In the genomic region with DNA sequence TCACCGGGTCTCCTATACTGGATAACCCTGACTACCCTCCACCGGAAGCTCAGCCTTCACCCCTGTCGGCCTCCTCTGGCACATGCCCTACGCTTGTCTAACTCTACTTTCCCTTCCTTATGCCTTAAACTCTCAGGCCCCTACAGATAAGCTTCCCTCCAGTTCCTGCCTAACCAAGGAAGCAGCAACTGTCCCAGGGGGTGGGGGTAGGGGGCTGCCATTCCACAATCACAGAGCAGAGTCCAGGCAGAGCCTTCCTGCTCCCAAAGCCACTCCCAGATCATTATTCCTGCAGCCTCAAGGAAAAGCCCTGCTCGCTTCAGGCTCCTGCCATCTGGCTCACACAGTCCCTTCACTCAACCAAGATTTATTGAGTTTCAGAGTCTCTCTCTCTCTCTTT, we compare ENCODE assay signal across 13 mouse cellular contexts. TPM values are rescaled to one million over a fixed set of nuclear protein-coding genes. Genes with fewer than 3 reads are reported as not detected.
A peak's percentile ranks its signal among the peaks of the same experiment; 100 is the strongest.
DNase-seq lines count a peak whose midpoint lies in the region; ATAC-seq lines count a peak whose summit lies in the region.
"Had no signal": no experiment of that assay in that cellular context is flagged by ENCODE, and none has a peak within 500 bp of the region (broad histone marks: within the 10 kb centered on the region; RNA-seq: fewer than 3 reads in every experiment).

No protein-coding gene starts in this region.

- H3K27me3 ChIP-seq in heart, embryonic 13.5 days (replicated peaks), result peaks cover 16% of the 10 kb centered on the region
- H3K27me3 ChIP-seq in neural tube, embryonic 15.5 days (replicated peaks), result no peaks in the 10 kb centered on the region
- H3K27me3 ChIP-seq in hindbrain, embryonic 16.5 days (replicated peaks; ENCODE audit: control insufficient read depth, insufficient read depth, low read length), result no peaks in the 10 kb centered on the region
- no peaks in the 10 kb centered on the region for H3K27me3 ChIP-seq in neural tube, embryonic 13.5 days
- H3K27me3 ChIP-seq: hindbrain, embryonic 15.5 days had no signal

- H3K4me2 ChIP-seq in heart, embryonic 13.5 days, result peak overlapping the region; percentile 24
- H3K4me2 ChIP-seq in neural tube, embryonic 15.5 days, result no peak overlapping the region
- H3K4me2 ChIP-seq in hindbrain, embryonic 16.5 days (ENCODE audit: low read length), result no peak overlapping the region
- no peak overlapping the region for H3K4me2 ChIP-seq in neural tube, embryonic 13.5 days
- H3K4me2 ChIP-seq: hindbrain, embryonic 15.5 days had no signal

- DNase-seq in heart, postnatal 14 days, result no peak
- peak; percentile 59 for DNase-seq in neural tube, embryonic 10.5 days (ENCODE audit: extremely low spot score, low spot score)
- no peak for DNase-seq in thymus, postnatal 0 days (ENCODE audit: low spot score)
- DNase-seq: cerebellum, postnatal 14 days; right cerebral cortex, postnatal 25 days; thymus, adult 2 months had no signal

- H3K27ac ChIP-seq in heart, embryonic 13.5 days (replicated peaks), result peak overlapping the region; percentile 45; the same call in 1 of the 2 replicates
- no peak overlapping the region for H3K27ac ChIP-seq in neural tube, embryonic 15.5 days (replicated peaks)
- no peak overlapping the region for H3K27ac ChIP-seq in hindbrain, embryonic 16.5 days (ENCODE audit: low read depth, low read length)
- H3K27ac ChIP-seq in neural tube, embryonic 13.5 days (replicated peaks), result peak overlapping the region; percentile 20; the same call in 1 of the 2 replicates
- H3K27ac ChIP-seq: hindbrain, embryonic 15.5 days; liver, embryonic 14.5 days had no signal

- H3K4me1 ChIP-seq in heart, embryonic 13.5 days, result peaks cover 24% of the 10 kb centered on the region
- H3K4me1 ChIP-seq in neural tube, embryonic 15.5 days, result peaks cover 13% of the 10 kb centered on the region
- H3K4me1 ChIP-seq in hindbrain, embryonic 16.5 days (ENCODE audit: control insufficient read depth, insufficient read depth, low read depth, low read length), result no peaks in the 10 kb centered on the region; the same call in 1 of the 2 replicates
- peaks cover 36% of the 10 kb centered on the region for H3K4me1 ChIP-seq in neural tube, embryonic 13.5 days (replicated peaks)

- peak overlapping the region; percentile 50; the same call in 1 of the 2 replicates for H3K9ac ChIP-seq in heart, embryonic 13.5 days
- H3K9ac ChIP-seq in neural tube, embryonic 15.5 days (replicated peaks), result no peak overlapping the region
- no peak overlapping the region for H3K9ac ChIP-seq in hindbrain, embryonic 16.5 days (ENCODE audit: low read depth, low read length)
- H3K9ac ChIP-seq in neural tube, embryonic 13.5 days, result no peak overlapping the region
- H3K9ac ChIP-seq: hindbrain, embryonic 15.5 days; liver, embryonic 14.5 days had no signal

- no peak overlapping the region for H3K4me3 ChIP-seq in heart, embryonic 13.5 days
- no peak overlapping the region for H3K4me3 ChIP-seq in neural tube, embryonic 15.5 days (replicated peaks)
- H3K4me3 ChIP-seq in hindbrain, embryonic 16.5 days (ENCODE audit: low read length), result no peak overlapping the region
- H3K4me3 ChIP-seq in neural tube, embryonic 13.5 days, result no peak overlapping the region
- H3K4me3 ChIP-seq: hindbrain, embryonic 15.5 days had no signal

- intact Hi-C loops in heart, postnatal 14 days (cut with DNase I), result no loop called here

- no peaks in the 10 kb centered on the region for H3K9me3 ChIP-seq in heart, embryonic 13.5 days
- H3K9me3 ChIP-seq in neural tube, embryonic 15.5 days (replicated peaks), result no peaks in the 10 kb centered on the region
- H3K9me3 ChIP-seq in hindbrain, embryonic 16.5 days (ENCODE audit: control insufficient read depth, low read length), result no peaks in the 10 kb centered on the region
- no peaks in the 10 kb centered on the region for H3K9me3 ChIP-seq in neural tube, embryonic 13.5 days
- H3K9me3 ChIP-seq: hindbrain, embryonic 15.5 days had no signal

- no peak for ATAC-seq in heart, embryonic 13.5 days (ENCODE audit: extremely low read depth, insufficient number of reproducible peaks, low FRiP score, low TSS enrichment)
- no peak for ATAC-seq in neural tube, embryonic 15.5 days (ENCODE audit: low FRiP score)
- ATAC-seq in hindbrain, embryonic 16.5 days, result peak; percentile 50
- ATAC-seq in neural tube, embryonic 13.5 days (ENCODE audit: low read depth), result peak; percentile 36; the same call in 1 of the 2 replicates
- no peak for ATAC-seq in CD4-positive, CD25-positive, alpha-beta regulatory T cell, adult 4 months

- H3K36me3 ChIP-seq in heart, embryonic 13.5 days, result no peaks in the 10 kb centered on the region
- H3K36me3 ChIP-seq in neural tube, embryonic 15.5 days, result no peaks in the 10 kb centered on the region
- no peaks in the 10 kb centered on the region for H3K36me3 ChIP-seq in hindbrain, embryonic 16.5 days (ENCODE audit: control insufficient read depth, insufficient read depth, low read length)
- no peaks in the 10 kb centered on the region for H3K36me3 ChIP-seq in neural tube, embryonic 13.5 days
- H3K36me3 ChIP-seq: hindbrain, embryonic 15.5 days had no signal

- WGBS in heart, embryonic 13.5 days, result 17% methylated on average over 5 of the region's 5 CpGs
- 13% methylated on average over 5 of the region's 5 CpGs for WGBS in neural tube, embryonic 15.5 days
- WGBS in hindbrain, embryonic 16.5 days, result 17% methylated on average over 5 of the region's 5 CpGs
- WGBS in neural tube, embryonic 13.5 days, result 5% methylated on average over 5 of the region's 5 CpGs

RNA-seq across cellular contexts. Expression of a gene that starts 6.6 kb away (rescaled TPM):
- 24.0 and 26.9 TPM in 2 replicates for polyA plus RNA-seq in heart, embryonic 13.5 days (2015; fragmentation: Nextera tagmentation; extraction: Ambion mirVana)
- 10 to 100 TPM; 13.0 to 16.4 TPM for total RNA-seq in heart, postnatal 14 days (2021)
- polyA plus RNA-seq in neural tube, embryonic 15.5 days (2015; fragmentation: Nextera tagmentation; extraction: Ambion mirVana), result 62.9 and 68.5 TPM in 2 replicates
- 71.7 and 88.1 TPM in 2 replicates for polyA plus RNA-seq in hindbrain, embryonic 16.5 days (2015; fragmentation: Nextera tagmentation; extraction: Ambion mirVana)
- 81.1 and 82.2 TPM in 2 replicates for polyA plus RNA-seq in neural tube, embryonic 13.5 days (2015; fragmentation: Nextera tagmentation; extraction: Ambion mirVana)
- polyA plus RNA-seq in thymus, postnatal 0 days (2015; fragmentation: Nextera tagmentation; extraction: Ambion mirVana), result 32.2 and 33.7 TPM in 2 replicates
- under 1 TPM; 0.39 to 0.65 TPM for polyA plus RNA-seq in CD4-positive, CD25-positive, alpha-beta regulatory T cell, adult 4 months (2017; shearing (Covaris generic))

Comparison
In these comparisons a context has a peak if more than half of its experiments do, and no peak if none do; other contexts are left out.
1. ATAC-seq: peak in hindbrain, embryonic 16.5 days (single experiment) and neural tube, embryonic 13.5 days (single experiment); none in heart, embryonic 13.5 days (single experiment), neural tube, embryonic 15.5 days (single experiment) and CD4-positive, CD25-positive, alpha-beta regulatory T cell, adult 4 months (single experiment).
2. H3K27ac ChIP-seq: peak in heart, embryonic 13.5 days (single experiment) and neural tube, embryonic 13.5 days (single experiment); none in neural tube, embryonic 15.5 days (single experiment) and hindbrain, embryonic 16.5 days (single experiment).
3. RNA of a gene that starts 6.6 kb away (polyA plus RNA-seq): 81.1 to 82.2 TPM in neural tube, embryonic 13.5 days, 71.7 to 88.1 TPM in hindbrain, embryonic 16.5 days, 62.9 to 68.5 TPM in neural tube, embryonic 15.5 days, 32.2 to 33.7 TPM in thymus, postnatal 0 days and 24.0 to 26.9 TPM in heart, embryonic 13.5 days; 0.39 to 0.65 TPM in CD4-positive, CD25-positive, alpha-beta regulatory T cell, adult 4 months; every median in the first group is over 10 times any median in the second.